Mouse (Mus musculus) duodenum, adult 2 months (tissue): Measurements from ENCODE around the gene Gm9112. TPM values are rescaled to one million over a fixed set of nuclear protein-coding genes. Genes with fewer than 3 reads are reported as not detected.

ENCODE experiments used
- polyA plus RNA-seq: library from polyadenylated mRNA; depleted of rRNA; stranded (reverse); fragments of >200 nt; gene quantifications from 2 replicates; pipeline ENCODE4 v1.2.3, GENCODE M21; 2012; ENCODE audit warnings: low replicate concordance; rRNA removed

Gm9112 gene
- not detected in 2 replicates for polyA plus RNA-seq

DNA sequence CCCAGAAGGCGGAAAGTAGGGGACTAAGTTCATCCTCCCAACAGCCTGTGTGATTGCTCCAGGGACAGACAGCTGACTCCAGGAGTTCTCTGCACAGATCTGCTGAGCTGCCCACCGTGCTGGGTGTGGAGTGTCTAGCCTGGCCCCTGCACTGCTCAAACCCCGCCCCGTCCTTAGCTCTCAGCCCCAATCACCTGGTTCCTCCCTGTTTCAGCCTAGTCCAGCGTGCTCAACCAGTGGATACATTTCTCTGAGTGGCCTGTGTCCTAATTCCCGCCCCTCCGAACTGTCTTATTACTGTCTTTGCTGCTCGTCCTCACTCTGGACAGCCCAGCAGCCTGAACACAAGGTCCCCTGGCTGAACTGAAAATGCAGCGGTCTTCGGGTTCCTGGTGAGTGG lies at the start of gene Gm9112, which contains the start of gene Dmrtc1b:
Gene Gm9112 (minus strand): TSS at position 101 of the 400 bp plus-strand sequence.
Gene Dmrtc1b (plus strand): TSS at position 331 of the 400 bp plus-strand sequence.

DNA sequence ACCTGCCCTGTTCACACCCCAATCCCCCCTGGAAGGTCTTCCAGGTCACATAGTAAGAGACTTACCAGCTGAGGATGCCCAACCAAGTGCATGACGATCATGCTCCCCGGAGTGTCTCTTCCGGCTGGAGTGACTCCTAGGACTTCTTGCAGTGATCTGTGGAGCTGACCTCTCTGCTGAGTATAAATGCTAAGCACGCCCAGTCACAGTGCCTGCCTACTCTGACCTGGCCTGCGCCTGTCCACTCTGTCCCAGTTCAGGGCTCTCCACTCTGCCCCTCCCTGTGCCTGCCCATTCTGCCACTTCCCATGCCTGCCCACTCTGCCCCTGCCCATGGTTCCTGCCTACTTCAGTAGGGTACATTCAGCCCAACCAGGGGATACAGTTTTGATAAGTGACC lies 20.6 kb downstream of the Gm9112 start, which contains the start of gene Gm3880:
Gene Gm3880 (minus strand): TSS at position 101 of the 400 bp plus-strand sequence.

Other genes with a start within 250 kb of the Gm9112 start
- 0.78 and 1.1 TPM in 2 replicates for gene Hdac8, start 202.3 kb downstream of the Gm9112 start, polyA plus RNA-seq
- gene Phka1, start 63.4 kb downstream of the Gm9112 start, polyA plus RNA-seq, result 0.97 and 2.4 TPM in 2 replicates
- 1.5 TPM in 1 of 2 replicates, not detected in the other for gene Gm3880, start 20.7 kb downstream of the Gm9112 start, polyA plus RNA-seq
- not detected in 2 replicates for gene Dmrtc1b, start 230 bp upstream of the Gm9112 start, polyA plus RNA-seq
- not detected in 2 replicates for gene Dmrtc1c1, start 95.3 kb upstream of the Gm9112 start, polyA plus RNA-seq
- not detected in 2 replicates for gene Dmrtc1c2, start 147.0 kb upstream of the Gm9112 start, polyA plus RNA-seq
- gene 1700031F05Rik, start 160.3 kb upstream of the Gm9112 start, polyA plus RNA-seq, result not detected in 2 replicates
- not detected in 2 replicates for gene Dmrtc1a, start 201.1 kb upstream of the Gm9112 start, polyA plus RNA-seq
- gene 1700011M02Rik, start 201.3 kb upstream of the Gm9112 start, polyA plus RNA-seq, result not detected in 2 replicates
- not detected in 2 replicates for gene 1700018G05Rik, start 220.7 kb upstream of the Gm9112 start, polyA plus RNA-seq